ENCODE assay signal across 22 mouse cellular contexts in the genomic region with DNA sequence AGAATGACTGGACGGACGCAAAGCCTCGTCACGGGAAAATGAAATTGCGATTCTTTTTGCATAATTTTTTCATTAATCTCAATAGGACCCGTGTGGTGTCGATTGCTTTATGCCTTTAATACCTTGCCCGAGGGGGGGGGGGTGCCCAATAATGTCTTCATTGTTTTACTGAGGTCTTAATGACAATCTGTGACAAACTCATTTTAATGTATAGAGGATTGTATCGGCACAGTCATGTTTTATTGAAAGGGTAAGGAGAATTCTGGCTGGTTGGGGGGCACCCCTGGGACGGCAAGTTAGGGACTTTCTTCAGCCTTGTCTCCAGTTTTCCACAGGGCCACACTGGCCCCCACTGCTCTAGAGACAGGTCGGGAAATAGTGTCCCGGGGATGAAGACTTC. TPM values are rescaled to one million over a fixed set of nuclear protein-coding genes. Genes with fewer than 3 reads are reported as not detected.
DNase-seq lines count a peak whose midpoint lies in the region; ATAC-seq lines count a peak whose summit lies in the region.
"Had no signal": no experiment of that assay in that cellular context is flagged by ENCODE, and none has a peak within 500 bp of the region (broad histone marks: within the 10 kb centered on the region; RNA-seq: fewer than 3 reads in every experiment).

No protein-coding gene starts in this region.

- peak overlapping the region; percentile 83 for H3K4me2 ChIP-seq in forebrain, embryonic 12.5 days
- H3K4me2 ChIP-seq in forebrain, embryonic 16.5 days (ENCODE audit: low read length), result no peak overlapping the region
- H3K4me2 ChIP-seq in forebrain, embryonic 14.5 days (ENCODE audit: low read length), result peak overlapping the region; percentile 69
- peak overlapping the region; percentile 23; the same call in 1 of the 2 replicates for H3K4me2 ChIP-seq in hindbrain, embryonic 15.5 days
- peak overlapping the region; percentile 62 for H3K4me2 ChIP-seq in midbrain, embryonic 14.5 days (ENCODE audit: low read length)

- no peaks in the 10 kb centered on the region for H3K9me3 ChIP-seq in forebrain, embryonic 12.5 days
- no peaks in the 10 kb centered on the region for H3K9me3 ChIP-seq in forebrain, embryonic 16.5 days (ENCODE audit: control insufficient read depth, low read length)
- no peaks in the 10 kb centered on the region for H3K9me3 ChIP-seq in forebrain, embryonic 14.5 days (replicated peaks; ENCODE audit: control insufficient read depth, low read length)
- no peaks in the 10 kb centered on the region for H3K9me3 ChIP-seq in hindbrain, embryonic 15.5 days
- no peaks in the 10 kb centered on the region for H3K9me3 ChIP-seq in midbrain, embryonic 14.5 days (ENCODE audit: control insufficient read depth, low read length)
- H3K9me3 ChIP-seq: heart, embryonic 15.5 days; liver, embryonic 13.5 days; stomach, embryonic 15.5 days had no signal

- H3K36me3 ChIP-seq in forebrain, embryonic 12.5 days (replicated peaks), result no peaks in the 10 kb centered on the region
- H3K36me3 ChIP-seq in forebrain, embryonic 16.5 days (ENCODE audit: control insufficient read depth, insufficient read depth), result no peaks in the 10 kb centered on the region
- no peaks in the 10 kb centered on the region for H3K36me3 ChIP-seq in forebrain, embryonic 14.5 days (ENCODE audit: control insufficient read depth, insufficient read depth, low read length)
- no peaks in the 10 kb centered on the region for H3K36me3 ChIP-seq in hindbrain, embryonic 15.5 days
- no peaks in the 10 kb centered on the region for H3K36me3 ChIP-seq in midbrain, embryonic 14.5 days (ENCODE audit: control insufficient read depth, insufficient read depth, low read length)
- H3K36me3 ChIP-seq: heart, embryonic 15.5 days; liver, embryonic 13.5 days; stomach, embryonic 15.5 days had no signal

- ATAC-seq in forebrain, embryonic 12.5 days (ENCODE audit: low FRiP score), result no peak
- no peak for ATAC-seq in forebrain, embryonic 16.5 days
- ATAC-seq in forebrain, embryonic 14.5 days, result no peak
- no peak for ATAC-seq in hindbrain, embryonic 15.5 days (ENCODE audit: low FRiP score, low read depth)
- ATAC-seq in midbrain, embryonic 14.5 days (ENCODE audit: low FRiP score, low TSS enrichment), result no peak

- no peak for DNase-seq in forebrain, embryonic 14.5 days (ENCODE audit: low spot score)
- no peak for DNase-seq in midbrain, embryonic 14.5 days
- DNase-seq in kidney, adult 11 months, result no peak
- no peak for DNase-seq in adrenal gland, adult (ENCODE audit: inconsistent age in 2 of 2, low spot score in 1 of 2)
- DNase-seq in kidney, adult 8-10 months, result no peak
- DNase-seq: adrenal gland, postnatal 36 days; B cell, adult 2 months; cerebellum, adult 8-10 months; gastrocnemius, adult 2 months; kidney, postnatal 36 days; left cerebral cortex, postnatal 4 days; liver, embryonic 13.5 days; thymus, postnatal 25 days had no signal

- H3K4me1 ChIP-seq in forebrain, embryonic 12.5 days, result peaks cover 43% of the 10 kb centered on the region
- peaks cover 17% of the 10 kb centered on the region for H3K4me1 ChIP-seq in forebrain, embryonic 16.5 days (replicated peaks; ENCODE audit: control insufficient read depth, insufficient read depth, low read length)
- peaks cover 15% of the 10 kb centered on the region; the same call in 1 of the 2 replicates for H3K4me1 ChIP-seq in forebrain, embryonic 14.5 days (ENCODE audit: control insufficient read depth, insufficient read depth, low read length)
- peaks cover 14% of the 10 kb centered on the region for H3K4me1 ChIP-seq in hindbrain, embryonic 15.5 days (replicated peaks)
- peaks cover 17% of the 10 kb centered on the region for H3K4me1 ChIP-seq in midbrain, embryonic 14.5 days (ENCODE audit: control insufficient read depth, insufficient read depth, low read length)

- H3K4me3 ChIP-seq in forebrain, embryonic 12.5 days (replicated peaks), result no peak overlapping the region
- no peak overlapping the region for H3K4me3 ChIP-seq in forebrain, embryonic 16.5 days (replicated peaks; ENCODE audit: low read length)
- no peak overlapping the region for H3K4me3 ChIP-seq in forebrain, embryonic 14.5 days (ENCODE audit: low read depth, low read length)
- peak overlapping the region; percentile 30; the same call in 1 of the 2 replicates for H3K4me3 ChIP-seq in hindbrain, embryonic 15.5 days
- H3K4me3 ChIP-seq in midbrain, embryonic 14.5 days (replicated peaks; ENCODE audit: low read depth, low read length), result 0 out of 2 replicates have a peak overlapping the region, but pooled peaks have one; percentile 5
- H3K4me3 ChIP-seq: gastrocnemius, adult 2 months; liver, embryonic 13.5 days; stomach, embryonic 15.5 days had no signal

- peak overlapping the region; percentile 85 for H3K27ac ChIP-seq in forebrain, embryonic 12.5 days
- no peak overlapping the region for H3K27ac ChIP-seq in forebrain, embryonic 16.5 days (ENCODE audit: low read length)
- no peak overlapping the region for H3K27ac ChIP-seq in forebrain, embryonic 14.5 days (ENCODE audit: low read depth, low read length)
- H3K27ac ChIP-seq in hindbrain, embryonic 15.5 days (replicated peaks), result peak overlapping the region; percentile 61; the same call in 1 of the 2 replicates
- H3K27ac ChIP-seq in midbrain, embryonic 14.5 days (replicated peaks; ENCODE audit: low read depth, low read length), result peak overlapping the region; percentile 52; the same call in 1 of the 2 replicates
- H3K27ac ChIP-seq: gastrocnemius, adult 2 months; heart, embryonic 15.5 days; liver, embryonic 13.5 days; stomach, embryonic 15.5 days had no signal

- 41% methylated on average over 12 of the region's 12 CpGs for WGBS in forebrain, embryonic 12.5 days
- 34% methylated on average over 12 of the region's 12 CpGs for WGBS in forebrain, embryonic 16.5 days
- 37% methylated on average over 12 of the region's 12 CpGs for WGBS in forebrain, embryonic 14.5 days
- 25% methylated on average over 12 of the region's 12 CpGs for WGBS in hindbrain, embryonic 15.5 days
- WGBS in midbrain, embryonic 14.5 days, result 9% methylated on average over 12 of the region's 12 CpGs

- H3K9ac ChIP-seq in forebrain, embryonic 12.5 days, result no peak overlapping the region
- H3K9ac ChIP-seq in forebrain, embryonic 16.5 days (replicated peaks; ENCODE audit: low read depth, low read length), result no peak overlapping the region
- H3K9ac ChIP-seq in forebrain, embryonic 14.5 days (ENCODE audit: low read length), result no peak overlapping the region
- H3K9ac ChIP-seq in hindbrain, embryonic 15.5 days, result no peak overlapping the region
- H3K9ac ChIP-seq in midbrain, embryonic 14.5 days (replicated peaks; ENCODE audit: low read length), result no peak overlapping the region
- H3K9ac ChIP-seq: heart, embryonic 15.5 days; liver, embryonic 13.5 days; stomach, embryonic 15.5 days had no signal

- peaks cover 90% of the 10 kb centered on the region for H3K27me3 ChIP-seq in forebrain, embryonic 12.5 days
- H3K27me3 ChIP-seq in forebrain, embryonic 16.5 days (replicated peaks; ENCODE audit: control insufficient read depth, insufficient read depth, low read length), result peaks cover 55% of the 10 kb centered on the region
- peaks cover 16% of the 10 kb centered on the region; the same call in 1 of the 2 replicates for H3K27me3 ChIP-seq in forebrain, embryonic 14.5 days (replicated peaks; ENCODE audit: control insufficient read depth, insufficient read depth, low read length)
- peaks cover 74% of the 10 kb centered on the region for H3K27me3 ChIP-seq in hindbrain, embryonic 15.5 days
- H3K27me3 ChIP-seq in midbrain, embryonic 14.5 days (ENCODE audit: control insufficient read depth, insufficient read depth, low read length), result peaks cover 82% of the 10 kb centered on the region

RNA-seq across cellular contexts. Expression of a gene that starts 45.7 kb away (rescaled TPM):
- polyA plus RNA-seq in forebrain, embryonic 12.5 days (2016; fragmentation: Nextera tagmentation; extraction: Ambion mirVana), result 1.6 and 2.1 TPM in 2 replicates
- polyA plus RNA-seq in forebrain, embryonic 16.5 days (2015; fragmentation: Nextera tagmentation; extraction: Ambion mirVana), result 0.40 and 0.47 TPM in 2 replicates
- polyA plus RNA-seq in forebrain, embryonic 14.5 days (2014; fragmentation: Nextera tagmentation; extraction: Ambion mirVana), result 0.25 and 0.33 TPM in 2 replicates
- 2.4 and 2.7 TPM in 2 replicates for polyA plus RNA-seq in hindbrain, embryonic 15.5 days (2015; fragmentation: Nextera tagmentation; extraction: Ambion mirVana)
- polyA plus RNA-seq in midbrain, embryonic 14.5 days (2014; fragmentation: Nextera tagmentation; extraction: Ambion mirVana), result 0.70 and 0.75 TPM in 2 replicates
- polyA plus RNA-seq: embryonic facial prominence, embryonic 14.5 days; heart, embryonic 15.5 days; kidney, adult 2 months; liver, embryonic 13.5 days; lung, embryonic 16.5 days; spleen, adult 2 months; stomach, embryonic 15.5 days had no signal

Comparison
In these comparisons a context has a peak if more than half of its experiments do, and no peak if none do; other contexts are left out.
1. H3K27ac ChIP-seq: peak in forebrain, embryonic 12.5 days (single experiment), hindbrain, embryonic 15.5 days (single experiment) and midbrain, embryonic 14.5 days (single experiment); none in forebrain, embryonic 16.5 days (single experiment) and forebrain, embryonic 14.5 days (single experiment).
2. H3K4me3 ChIP-seq: peak in hindbrain, embryonic 15.5 days (single experiment) and midbrain, embryonic 14.5 days (single experiment); none in forebrain, embryonic 12.5 days (single experiment), forebrain, embryonic 16.5 days (single experiment) and forebrain, embryonic 14.5 days (single experiment).